Mouse (Mus musculus) adrenal gland, adult (tissue): ENCODE data around the gene Plk3.

Experiments
- DNase-seq, 2 experiments: peaks; one replicate each; pipeline ENCODE4 v3.0.0; 2022 to 2023; ENCODE audit warnings: low spot score in 1 of 2; ENCODE audit not compliant: inconsistent age in 2 of 2

Gene Plk3

GRCm38 (mm10) chr4:117090586-117090985 is 43.2 kb downstream of the Plk3 start:
- no peak for DNase-seq

GRCm38 (mm10) chr4:117087948-117088640 is 45.7 kb downstream of the Plk3 start:
- peak in 1 of 2 experiments; percentile 70 for DNase-seq
